Mouse (Mus musculus): ENCODE measurements around the gene Tbc1d7. TPM values are rescaled to one million over a fixed set of nuclear protein-coding genes. Genes with fewer than 3 reads are reported as not detected.
A peak's percentile ranks its signal among the peaks of the same experiment; 100 is the strongest.

Gene Tbc1d7
- polyA plus RNA-seq, 1 experiment from 2014 or later, result 49.9 TPM

GRCm38 (mm10) chr13:43193932-43194331 lies 22.6 kb upstream of the Tbc1d7 start:
- H3K27ac ChIP-seq (ENCODE audit: low read depth), result no peak overlapping the region
- DNase-seq (no peak), ATAC-seq (ENCODE audit: insufficient read depth) (no peak)
- H3K4me1 ChIP-seq (ENCODE audit: insufficient read depth), result peaks cover 24% of the 10 kb centered on the region
- H3K27me3 ChIP-seq (ENCODE audit: insufficient read depth, low read length), result no peaks in the 10 kb centered on the region
- H3K9ac ChIP-seq, result no peak overlapping the region
- no peak overlapping the region for H3K4me3 ChIP-seq (ENCODE audit: low read depth, low read length)
- no peaks in the 10 kb centered on the region for H3K36me3 ChIP-seq (ENCODE audit: insufficient read depth)
- no peak overlapping the region for H3K4me2 ChIP-seq
- no peak for TF ChIP-seq CTCF (IDR thresholded peaks at IDR 0.05; ENCODE audit: low read depth)
- WGBS, result 86% methylated on average over 8 of the region's 8 CpGs
- no peaks in the 10 kb centered on the region for H3K9me3 ChIP-seq (ENCODE audit: low read depth, low read length)

- DNase-seq (peak; percentile 61), ATAC-seq (ENCODE audit: insufficient read depth) (peak; percentile 42; the same call in 1 of the 2 replicates)
- Histone ChIP-seq H3K27me3 (ENCODE audit: insufficient read depth, low read length) (no peaks in the 10 kb centered on the region), H3K27ac (ENCODE audit: low read depth) (0 out of 2 replicates have a peak overlapping the region, but pooled peaks have one; percentile 18), H3K36me3 (ENCODE audit: insufficient read depth) (no peaks in the 10 kb centered on the region), H3K4me1 (ENCODE audit: insufficient read depth) (peaks cover 24% of the 10 kb centered on the region), H3K9me3 (ENCODE audit: low read depth, low read length) (no peaks in the 10 kb centered on the region), H3K9ac (no peak overlapping the region), H3K4me3 (ENCODE audit: low read depth, low read length) (no peak overlapping the region), H3K4me2 (no peak overlapping the region)
- no peak for TF ChIP-seq CTCF (IDR thresholded peaks at IDR 0.05; ENCODE audit: low read depth)
- 17% methylated on average over 7 of the region's 7 CpGs for WGBS
Observed at GRCm38 (mm10) chr13:43193266-43193665, 22.0 kb upstream of the Tbc1d7 start.

DNA sequence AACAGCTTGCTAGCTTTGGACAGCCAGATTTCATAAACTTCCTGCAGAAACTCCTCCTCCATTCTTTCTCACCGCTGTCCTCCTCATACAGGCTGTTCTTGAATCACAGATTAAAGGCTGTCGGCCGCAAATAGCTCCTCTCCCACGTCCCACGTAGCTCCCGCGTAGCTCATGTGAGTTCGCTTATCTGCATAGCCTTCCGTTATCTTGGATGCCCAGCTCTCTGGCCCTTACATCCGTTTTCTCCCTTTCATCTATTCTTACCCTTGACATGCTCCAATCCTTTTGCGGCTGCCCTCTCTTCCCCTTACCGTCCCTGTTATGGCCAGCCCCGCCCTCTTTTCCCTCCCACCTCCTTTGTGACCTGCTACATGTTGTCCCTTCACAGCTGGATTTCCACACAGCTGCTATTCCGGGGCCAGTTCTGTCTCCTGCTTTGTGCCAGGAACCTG lies 20.5 kb upstream of the Tbc1d7 start:
- WGBS, result 2% methylated on average over 14 of the region's 14 CpGs
- peak overlapping the region; percentile 58 for H3K4me2 ChIP-seq
- peaks cover 24% of the 10 kb centered on the region for H3K4me1 ChIP-seq (ENCODE audit: insufficient read depth)
- H3K36me3 ChIP-seq (ENCODE audit: insufficient read depth), result no peaks in the 10 kb centered on the region
- ATAC-seq (ENCODE audit: insufficient read depth) (peak; percentile 74), DNase-seq (peak; percentile 75)
- 0 out of 2 replicates have a peak overlapping the region, but pooled peaks have one; percentile 17 for H3K4me3 ChIP-seq (ENCODE audit: low read depth, low read length)
- H3K9ac ChIP-seq, result peak overlapping the region; percentile 25
- no peak for TF ChIP-seq CTCF (IDR thresholded peaks at IDR 0.05; ENCODE audit: low read depth)
- H3K27me3 ChIP-seq (ENCODE audit: insufficient read depth, low read length), result no peaks in the 10 kb centered on the region
- H3K9me3 ChIP-seq (ENCODE audit: low read depth, low read length), result no peaks in the 10 kb centered on the region
- H3K27ac ChIP-seq (ENCODE audit: low read depth), result peak overlapping the region; percentile 50; the same call in 1 of the 2 replicates

DNA sequence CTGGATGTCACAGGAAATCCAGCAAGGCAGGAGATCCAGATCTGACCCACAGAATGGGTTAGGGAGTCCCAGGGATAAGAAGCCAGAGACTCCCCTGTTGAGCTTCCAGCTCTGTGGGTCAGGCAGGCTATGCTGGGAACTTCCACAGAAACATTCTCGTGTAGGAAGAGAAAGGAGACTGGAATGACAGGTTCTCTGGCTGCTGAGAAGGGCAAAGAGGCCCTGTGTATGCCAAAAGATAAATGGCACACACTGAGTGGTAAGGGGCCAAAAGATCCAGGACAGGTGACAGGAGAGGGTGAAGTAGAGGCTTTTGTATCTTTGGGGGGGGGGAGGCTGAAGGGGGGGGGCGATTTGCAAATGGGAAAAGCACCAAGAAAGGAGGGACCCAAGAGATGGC lies 20.0 kb upstream of the Tbc1d7 start:
- no peaks in the 10 kb centered on the region for H3K36me3 ChIP-seq (ENCODE audit: insufficient read depth)
- H3K4me1 ChIP-seq (ENCODE audit: insufficient read depth), result peaks cover 20% of the 10 kb centered on the region
- peak overlapping the region; percentile 62; the same call in 1 of the 2 replicates for H3K27ac ChIP-seq (ENCODE audit: low read depth)
- ATAC-seq (ENCODE audit: insufficient read depth) (peak; percentile 19; the same call in 1 of the 2 replicates), DNase-seq (no peak)
- H3K4me3 ChIP-seq (ENCODE audit: low read depth, low read length), result no peak overlapping the region
- H3K4me2 ChIP-seq, result peak overlapping the region; percentile 58
- no peak for TF ChIP-seq CTCF (IDR thresholded peaks at IDR 0.05; ENCODE audit: low read depth)
- 5% methylated on average over 2 of the region's 2 CpGs for WGBS
- H3K9me3 ChIP-seq (ENCODE audit: low read depth, low read length), result no peaks in the 10 kb centered on the region
- H3K27me3 ChIP-seq (ENCODE audit: insufficient read depth, low read length), result no peaks in the 10 kb centered on the region
- H3K9ac ChIP-seq, result no peak overlapping the region

DNA sequence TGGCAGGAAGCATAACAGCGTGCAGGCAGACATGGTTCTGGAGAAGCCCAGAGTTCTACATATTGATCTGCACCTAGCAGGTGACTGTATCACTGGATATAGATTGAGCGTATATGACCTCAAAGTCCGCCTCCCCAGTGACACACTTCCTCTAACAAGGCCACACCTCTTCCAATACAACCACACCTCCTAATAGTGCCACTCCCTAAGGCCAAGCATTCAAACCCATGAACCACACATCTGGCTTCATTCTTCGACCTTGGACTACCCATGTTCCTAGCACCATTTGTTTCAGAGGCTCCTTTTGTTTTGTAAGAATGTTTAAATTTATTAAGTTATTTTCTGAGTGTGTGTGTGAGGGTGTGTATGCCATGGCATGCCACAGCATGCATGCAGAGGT lies 16.4 kb upstream of the Tbc1d7 start:
- Histone ChIP-seq H3K9ac (no peak overlapping the region), H3K9me3 (ENCODE audit: low read depth, low read length) (no peaks in the 10 kb centered on the region), H3K4me1 (ENCODE audit: insufficient read depth) (peaks cover 14% of the 10 kb centered on the region), H3K4me3 (ENCODE audit: low read depth, low read length) (no peak overlapping the region), H3K27ac (ENCODE audit: low read depth) (no peak overlapping the region), H3K4me2 (no peak overlapping the region), H3K36me3 (ENCODE audit: insufficient read depth) (no peaks in the 10 kb centered on the region), H3K27me3 (ENCODE audit: insufficient read depth, low read length) (no peaks in the 10 kb centered on the region)
- 95% methylated on average over 4 of the region's 4 CpGs for WGBS
- ATAC-seq (ENCODE audit: insufficient read depth), result no peak
- no peak for DNase-seq
- TF ChIP-seq CTCF (IDR thresholded peaks at IDR 0.05; ENCODE audit: low read depth), result no peak

GRCm38 (mm10) chr13:43183248-43184055 lies 12.2 kb upstream of the Tbc1d7 start:
- H3K9me3 ChIP-seq (ENCODE audit: low read depth, low read length), result no peaks in the 10 kb centered on the region
- peak overlapping the region; percentile 62 for H3K4me2 ChIP-seq
- 0 out of 2 replicates have a peak overlapping the region, but pooled peaks have one; percentile 18 for H3K27ac ChIP-seq (ENCODE audit: low read depth)
- no peaks in the 10 kb centered on the region for H3K36me3 ChIP-seq (ENCODE audit: insufficient read depth)
- WGBS, result 33% methylated on average over 8 of the region's 8 CpGs
- peak; percentile 31 for DNase-seq
- TF ChIP-seq CTCF (IDR thresholded peaks at IDR 0.05; ENCODE audit: low read depth), result no peak
- peak overlapping the region; percentile 34; the same call in 1 of the 2 replicates for H3K9ac ChIP-seq
- peak overlapping the region; percentile 30 for H3K4me3 ChIP-seq (ENCODE audit: low read depth, low read length)
- no peaks in the 10 kb centered on the region; the same call in 1 of the 2 replicates for H3K4me1 ChIP-seq (ENCODE audit: insufficient read depth)
- no peaks in the 10 kb centered on the region for H3K27me3 ChIP-seq (ENCODE audit: insufficient read depth, low read length)
- peak; percentile 75; the same call in 1 of the 2 replicates for ATAC-seq (ENCODE audit: insufficient read depth)

All from lung, embryonic 14.5 days (tissue).